Mouse (Mus musculus) C2C12 (cell line): ENCODE measurements around the gene Sh3tc1.

ENCODE experiments used
- CTCF ChIP-seq: IDR thresholded peaks from one replicate; pipeline ENCODE4 v1.5.1; 2011; ENCODE audit not compliant: control insufficient read depth, insufficient read depth, insufficient read length
- MAX ChIP-seq: IDR thresholded peaks from one replicate; pipeline ENCODE4 v1.6.1; 2011; ENCODE audit warnings: mild to moderate bottlenecking, control low read depth
- USF1 ChIP-seq: IDR thresholded peaks from one replicate; pipeline ENCODE4 v1.6.1; 2011; ENCODE audit warnings: low read depth, mild to moderate bottlenecking, control low read depth, moderate library complexity

GRCm38 (mm10) chr5:35728957-35729460, 10.8 kb downstream of the Sh3tc1 start:
- TF ChIP-seq CTCF (no peak), MAX (no peak), USF1 (no peak)
